Mouse (Mus musculus) embryonic facial prominence, embryonic 12.5 days (tissue): ENCODE measurements around the gene Fubp1. TPM values are rescaled to one million over a fixed set of nuclear protein-coding genes. Genes with fewer than 3 reads are reported as not detected.
"Not testable (repeated sequence)": the region's sequence is repeated elsewhere in the genome, so short reads cannot be mapped to it uniquely, and the experiment has no call there.

ENCODE experiments used
- ATAC-seq: fragments of 200-750 bp; cut with Nextera tagmentation; 2 replicates; pipeline ENCODE4 v1.8.0; 2017; ENCODE audit not compliant: insufficient number of reproducible peaks, insufficient read depth, low FRiP score, low TSS enrichment
- H3K27ac ChIP-seq: fragments of 300-500 bp; sonication (generic); 2 replicates; pipeline ENCODE4 v1.5.1; 2016; ENCODE audit warnings: mild to moderate bottlenecking
- H3K27me3 ChIP-seq: fragments of 300-500 bp; sonication (generic); 2 replicates; pipeline ENCODE4 v1.6.1; 2016; ENCODE audit warnings: mild to moderate bottlenecking, moderate library complexity
- H3K36me3 ChIP-seq: fragments of 300-500 bp; sonication (generic); 2 replicates; pipeline ENCODE4 v1.6.1; 2016; ENCODE audit warnings: mild to moderate bottlenecking
- H3K4me1 ChIP-seq: fragments of 300-500 bp; sonication (generic); 2 replicates; pipeline ENCODE4 v1.6.1; 2016
- H3K4me2 ChIP-seq: fragments of 300-500 bp; sonication (generic); replicated peaks from 2 replicates; pipeline ENCODE4 v1.6.1; 2016; ENCODE audit warnings: mild to moderate bottlenecking, moderate library complexity
- H3K4me3 ChIP-seq: fragments of 300-500 bp; sonication (generic); 2 replicates; pipeline ENCODE4 v1.5.1; 2016; ENCODE audit warnings: mild to moderate bottlenecking
- H3K9ac ChIP-seq: fragments of 300-500 bp; sonication (generic); 2 replicates; pipeline ENCODE4 v1.6.1; 2016; ENCODE audit warnings: mild to moderate bottlenecking, moderate library complexity
- H3K9me3 ChIP-seq: fragments of 300-500 bp; sonication (generic); 2 replicates; pipeline ENCODE4 v1.6.1; 2016; ENCODE audit warnings: mild to moderate bottlenecking, moderate library complexity
- WGBS: fragments of 180-500 bp; shearing (Covaris S2); methylation state at CpG from one replicate; pipeline ENCODE4 v1.1.7; 2016; 5-methylcytosine and 5-hydroxymethylcytosine counted together
- polyA plus RNA-seq: library from polyadenylated mRNA; unstranded; fragments of >200 nt; fragmentation: Nextera tagmentation; extraction: Ambion mirVana; gene quantifications from 2 replicates; pipeline ENCODE4 v1.2.1, GENCODE M21; 2016

The Fubp1 gene
- polyA plus RNA-seq, 1 experiment from 2014 or later: 370 TPM

DNA sequence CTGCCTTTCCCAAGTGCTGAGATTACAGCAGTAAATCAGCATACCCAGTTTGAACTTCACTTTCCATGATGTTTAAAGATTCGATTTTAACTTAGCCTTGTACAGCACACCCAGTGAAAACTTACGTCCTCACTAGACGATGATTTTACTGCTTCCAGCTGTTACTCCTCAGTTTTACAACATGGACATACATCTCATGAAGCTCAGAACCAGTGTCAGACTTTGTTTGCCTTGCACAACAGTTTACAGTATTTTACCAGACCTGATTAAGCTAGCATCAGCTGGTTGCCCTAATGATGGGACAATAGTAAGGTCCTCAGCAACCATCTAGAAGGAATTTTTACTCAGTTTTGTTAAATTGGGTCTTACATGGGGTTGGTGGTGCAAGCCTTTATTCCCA, 30.9 kb downstream of the Fubp1 start:
- Histone ChIP-seq H3K36me3 (peaks cover 23% of the 10 kb centered on the region), H3K27me3 (no peaks in the 10 kb centered on the region), H3K4me1 (no peaks in the 10 kb centered on the region), H3K4me3 (no peak overlapping the region), H3K27ac (no peak overlapping the region), H3K4me2 (no peak overlapping the region), H3K9me3 (no peaks in the 10 kb centered on the region), H3K9ac (no peak overlapping the region)
- ATAC-seq: no peak
- 81% methylated on average over 3 of the region's 3 CpGs for WGBS

DNA sequence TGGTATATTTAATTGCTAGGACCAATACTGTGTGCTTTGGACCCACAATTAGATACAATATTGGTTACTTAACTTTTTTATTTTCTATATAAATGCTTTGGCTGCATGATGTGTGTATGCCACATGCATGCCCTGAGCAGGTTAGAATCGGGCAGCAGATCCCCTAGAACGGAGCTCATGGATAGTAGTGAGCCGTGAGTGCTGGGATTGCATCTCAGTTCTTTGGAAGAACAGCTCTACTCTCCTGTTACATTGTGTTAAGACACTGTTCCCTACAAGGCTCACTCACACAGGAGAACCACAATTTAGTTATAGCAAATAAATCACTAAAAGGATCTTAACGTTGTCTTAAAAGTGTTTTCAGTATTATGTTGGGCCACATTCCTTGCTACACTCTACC, 33.1 kb downstream of the Fubp1 start:
- WGBS: 76% methylated on average over 4 of the region's 4 CpGs
- H3K4me3 ChIP-seq: no peak overlapping the region
- no peak for ATAC-seq
- H3K9me3 ChIP-seq: no peaks in the 10 kb centered on the region
- no peaks in the 10 kb centered on the region for H3K4me1 ChIP-seq
- H3K9ac ChIP-seq: no peak overlapping the region
- H3K27ac ChIP-seq: no peak overlapping the region
- no peaks in the 10 kb centered on the region for H3K27me3 ChIP-seq
- H3K4me2 ChIP-seq: no peak overlapping the region
- peaks cover 14% of the 10 kb centered on the region for H3K36me3 ChIP-seq

DNA sequence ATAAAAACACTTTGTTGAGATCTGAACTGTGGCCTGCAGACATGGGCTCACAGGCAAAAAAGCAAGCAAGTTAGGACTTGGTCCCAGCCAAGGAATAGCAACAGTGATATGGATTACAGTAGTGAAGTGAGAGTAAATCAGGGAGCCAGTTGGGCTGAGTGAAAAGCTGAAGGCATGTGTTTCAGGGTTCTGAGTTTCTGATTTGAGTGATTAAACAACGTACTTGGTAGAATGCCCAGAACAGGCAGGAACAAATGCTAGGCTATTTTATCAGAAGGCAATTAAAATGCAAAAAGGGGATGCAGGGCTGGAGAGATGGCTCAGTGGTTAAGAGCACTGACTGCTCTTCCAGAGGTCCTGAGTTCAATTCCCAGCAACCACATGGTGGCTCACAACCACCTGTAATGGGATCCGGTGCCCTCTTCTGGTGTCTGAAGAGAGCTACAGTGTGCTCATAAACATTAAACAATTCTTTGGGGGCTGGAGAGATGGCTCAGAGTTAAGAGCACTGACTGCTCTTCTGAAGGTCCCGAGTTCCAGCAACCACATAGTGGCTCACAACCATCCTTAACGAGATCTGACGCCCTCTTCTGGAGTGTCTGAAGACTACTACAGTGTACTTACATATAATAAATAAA, 35.2 kb downstream of the Fubp1 start:
- no peaks in the 10 kb centered on the region for H3K4me1 ChIP-seq
- H3K27ac ChIP-seq: no peak overlapping the region
- H3K9ac ChIP-seq: no peak overlapping the region
- no peak for ATAC-seq
- no peaks in the 10 kb centered on the region for H3K27me3 ChIP-seq
- no peak overlapping the region for H3K4me2 ChIP-seq
- no peaks in the 10 kb centered on the region for H3K9me3 ChIP-seq
- 0 out of 2 replicates have a peak, but pooled peaks cover 3% of the 10 kb centered on the region for H3K36me3 ChIP-seq
- H3K4me3 ChIP-seq: no peak overlapping the region
- WGBS: 80% methylated on average over 5 of the region's 5 CpGs

DNA sequence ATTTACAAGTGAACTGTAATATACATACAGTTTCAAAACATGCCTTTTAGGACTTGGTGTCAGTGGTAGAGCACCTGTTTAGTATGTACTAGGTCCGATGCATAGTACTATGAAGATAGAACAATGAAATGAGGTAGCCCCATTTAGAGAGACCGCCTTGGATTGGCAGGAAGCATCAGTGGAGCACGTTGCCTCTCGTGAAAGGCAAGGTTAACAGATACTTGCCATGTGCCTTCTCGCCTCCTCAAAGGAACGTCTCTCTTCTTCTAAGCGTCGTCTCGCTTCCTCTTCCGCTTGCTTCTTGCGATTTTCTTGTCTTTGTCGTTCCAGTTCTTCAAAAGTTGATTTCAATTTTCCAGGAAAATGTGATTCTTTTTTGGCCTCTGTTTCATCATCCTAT, 37.5 kb downstream of the Fubp1 start:
- H3K4me3 ChIP-seq: no peak overlapping the region
- H3K4me2 ChIP-seq: no peak overlapping the region
- no peak overlapping the region for H3K27ac ChIP-seq
- 87% methylated on average over 12 of the region's 12 CpGs for WGBS
- H3K4me1 ChIP-seq: no peaks in the 10 kb centered on the region
- H3K36me3 ChIP-seq: no peaks in the 10 kb centered on the region
- H3K27me3 ChIP-seq: no peaks in the 10 kb centered on the region
- ATAC-seq: no peak
- no peaks in the 10 kb centered on the region for H3K9me3 ChIP-seq
- H3K9ac ChIP-seq: no peak overlapping the region

DNA sequence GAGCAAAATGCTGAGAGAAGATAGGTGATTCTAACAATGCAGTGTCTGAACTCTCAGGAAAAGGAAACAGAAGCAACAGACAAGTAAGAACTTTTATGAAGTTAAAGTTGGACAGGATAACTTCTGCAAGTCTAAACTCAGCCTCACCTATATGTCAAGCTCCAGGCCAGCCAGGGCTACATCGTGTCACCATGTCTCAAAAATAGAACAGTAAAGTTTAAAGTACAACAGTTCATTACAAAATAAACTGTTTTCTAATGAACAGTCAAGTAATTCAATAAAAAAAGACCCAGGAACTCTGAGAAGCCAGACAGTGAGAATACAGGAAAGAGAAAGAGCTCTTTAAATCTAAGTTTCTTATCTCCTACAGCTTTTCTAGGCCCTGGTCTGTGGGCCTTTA, 40.3 kb downstream of the Fubp1 start:
- no peaks in the 10 kb centered on the region for H3K4me1 ChIP-seq
- no peak overlapping the region for H3K4me3 ChIP-seq
- H3K27me3 ChIP-seq: no peaks in the 10 kb centered on the region
- no peak overlapping the region for H3K9ac ChIP-seq
- H3K4me2 ChIP-seq: no peak overlapping the region
- H3K27ac ChIP-seq: no peak overlapping the region
- H3K36me3 ChIP-seq: no peaks in the 10 kb centered on the region
- 83% methylated on average over 1 of the region's 1 CpGs for WGBS
- ATAC-seq: no peak
- H3K9me3 ChIP-seq: no peaks in the 10 kb centered on the region

DNA sequence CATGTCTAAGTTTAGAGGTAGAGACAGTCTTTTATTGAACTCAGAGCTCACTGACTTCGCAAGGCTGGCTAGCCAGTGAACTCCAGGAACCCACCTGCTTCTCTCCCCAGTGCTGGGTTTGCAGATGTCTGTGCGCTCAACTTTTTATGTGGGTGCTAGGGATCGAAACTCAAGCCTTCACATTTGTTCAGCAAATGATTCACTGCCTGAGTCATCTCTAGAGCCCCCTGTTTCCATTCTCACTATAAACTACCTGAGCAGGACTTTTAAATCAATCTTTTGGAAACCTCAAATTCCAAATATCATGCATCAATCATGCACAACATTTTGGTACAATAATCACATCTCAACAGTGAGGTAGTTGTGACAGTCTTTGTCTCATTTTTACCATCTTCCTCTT, 47.3 kb downstream of the Fubp1 start:
- Histone ChIP-seq H3K9me3 (no peaks in the 10 kb centered on the region), H3K4me3 (no peak overlapping the region), H3K36me3 (no peaks in the 10 kb centered on the region), H3K4me1 (0 out of 2 replicates have a peak, but pooled peaks cover 7% of the 10 kb centered on the region), H3K4me2 (no peak overlapping the region), H3K9ac (no peak overlapping the region), H3K27ac (no peak overlapping the region), H3K27me3 (no peaks in the 10 kb centered on the region)
- WGBS: 89% methylated on average over 3 of the region's 3 CpGs
- no peak for ATAC-seq

DNA sequence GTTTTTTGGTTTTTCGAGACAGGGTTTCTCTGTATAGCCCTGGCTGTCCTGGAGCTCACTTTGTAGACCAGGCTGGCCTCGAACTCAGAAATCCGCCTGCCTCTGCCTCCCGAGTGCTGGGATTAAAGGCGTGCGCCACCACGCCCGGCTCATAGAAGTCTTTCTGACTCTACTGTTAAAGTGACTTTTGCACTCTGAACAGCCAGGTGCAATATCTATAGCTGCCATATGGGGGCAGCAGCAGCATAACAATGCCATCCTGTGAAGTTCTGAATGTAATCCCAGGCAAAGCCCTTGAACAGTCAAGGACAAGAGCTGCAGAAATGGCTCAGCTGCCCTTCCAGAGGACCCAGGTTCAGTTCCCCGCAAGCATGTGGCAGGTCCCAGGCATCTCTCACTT, 49.2 kb downstream of the Fubp1 start:
- not testable (repeated sequence) for H3K27me3 ChIP-seq, H3K4me1 ChIP-seq, H3K27ac ChIP-seq, H3K4me2 ChIP-seq, ATAC-seq, H3K4me3 ChIP-seq, H3K9ac ChIP-seq, H3K36me3 ChIP-seq, H3K9me3 ChIP-seq
- 48% methylated on average over 8 of the region's 9 CpGs for WGBS

DNA sequence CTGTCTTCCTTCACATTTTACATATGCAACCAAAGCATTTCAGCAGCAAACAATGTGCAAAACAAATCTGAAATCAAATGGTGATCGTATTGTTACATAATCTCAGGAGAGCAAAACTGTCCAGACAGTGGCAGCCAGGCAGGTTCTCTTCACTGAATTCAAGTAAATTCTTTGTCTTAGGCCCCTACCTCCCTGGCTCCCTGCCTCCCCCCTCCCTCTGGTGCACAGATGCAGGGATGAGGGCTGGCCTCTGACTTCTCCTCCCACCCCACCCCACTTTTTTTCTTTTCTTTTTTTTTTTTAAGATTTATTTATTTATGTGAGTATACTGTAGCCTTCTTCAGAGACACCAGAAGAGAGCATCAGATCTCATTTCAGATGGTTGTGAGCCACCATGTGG, 50.1 kb downstream of the Fubp1 start:
- Histone ChIP-seq H3K27me3 (peaks cover 12% of the 10 kb centered on the region; the same call in 1 of the 2 replicates), H3K4me2 (no peak overlapping the region), H3K4me1 (peaks cover 11% of the 10 kb centered on the region; the same call in 1 of the 2 replicates), H3K36me3 (no peaks in the 10 kb centered on the region), H3K4me3 (no peak overlapping the region), H3K27ac (no peak overlapping the region), H3K9ac (no peak overlapping the region), H3K9me3 (no peaks in the 10 kb centered on the region)
- no peak for ATAC-seq
- WGBS: 94% methylated on average over 1 of the region's 1 CpGs

DNA sequence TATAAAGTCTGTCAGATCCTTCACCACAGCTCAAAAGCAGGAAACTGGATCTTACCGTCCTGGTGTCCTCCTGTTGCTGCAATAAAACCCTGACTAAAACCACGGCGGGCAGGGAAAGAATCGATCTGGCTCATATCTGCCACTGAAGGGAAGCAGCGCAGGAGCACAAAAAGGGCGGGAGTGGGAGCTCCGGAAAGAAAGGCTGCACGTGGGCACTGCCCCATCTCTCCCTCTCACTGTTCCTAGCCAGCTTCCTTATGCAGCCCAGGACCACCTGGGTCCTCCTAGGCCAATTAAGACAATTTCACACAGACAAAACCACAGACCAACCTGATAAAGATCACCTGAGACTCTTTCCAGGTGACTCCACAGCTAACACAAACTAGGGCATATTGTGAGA, 51.2 kb downstream of the Fubp1 start:
- 47% methylated on average over 8 of the region's 8 CpGs for WGBS
- Histone ChIP-seq H3K27ac (no peak overlapping the region), H3K4me3 (no peak overlapping the region), H3K4me1 (peaks cover 17% of the 10 kb centered on the region; the same call in 1 of the 2 replicates), H3K9ac (no peak overlapping the region), H3K27me3 (peaks cover 16% of the 10 kb centered on the region; the same call in 1 of the 2 replicates), H3K36me3 (no peaks in the 10 kb centered on the region), H3K9me3 (no peaks in the 10 kb centered on the region), H3K4me2 (no peak overlapping the region)
- no peak for ATAC-seq

DNA sequence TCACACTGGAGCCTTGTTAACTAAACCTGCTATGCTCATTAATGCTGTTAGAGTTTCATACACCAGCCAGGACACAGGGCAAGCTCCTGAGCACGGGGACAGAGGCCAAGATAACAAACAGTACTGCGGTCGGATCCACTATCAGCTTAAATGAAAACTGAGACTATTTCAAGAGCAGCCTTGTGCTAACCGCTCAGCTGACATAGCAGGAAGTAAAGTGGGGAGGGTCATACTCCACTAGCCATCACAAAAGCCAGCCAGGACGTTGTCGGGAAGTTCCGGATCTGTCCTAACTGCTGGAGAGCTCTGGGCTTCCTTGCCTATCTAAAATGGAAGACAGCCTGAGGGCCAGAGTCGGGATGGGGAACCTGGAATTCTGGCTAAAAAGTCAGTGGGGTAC, 51.7 kb downstream of the Fubp1 start:
- H3K9me3 ChIP-seq: no peaks in the 10 kb centered on the region
- H3K36me3 ChIP-seq: no peaks in the 10 kb centered on the region
- 0 out of 2 replicates have a peak overlapping the region, but pooled peaks have one; percentile 4 for H3K4me2 ChIP-seq
- ATAC-seq: no peak
- H3K27me3 ChIP-seq: peaks cover 20% of the 10 kb centered on the region; the same call in 1 of the 2 replicates
- 13% methylated on average over 8 of the region's 8 CpGs for whole genome bisulfite sequencing
- H3K4me3 ChIP-seq: no peak overlapping the region
- no peak overlapping the region for H3K9ac ChIP-seq
- H3K4me1 ChIP-seq: peaks cover 20% of the 10 kb centered on the region; the same call in 1 of the 2 replicates
- H3K27ac ChIP-seq: no peak overlapping the region

DNA sequence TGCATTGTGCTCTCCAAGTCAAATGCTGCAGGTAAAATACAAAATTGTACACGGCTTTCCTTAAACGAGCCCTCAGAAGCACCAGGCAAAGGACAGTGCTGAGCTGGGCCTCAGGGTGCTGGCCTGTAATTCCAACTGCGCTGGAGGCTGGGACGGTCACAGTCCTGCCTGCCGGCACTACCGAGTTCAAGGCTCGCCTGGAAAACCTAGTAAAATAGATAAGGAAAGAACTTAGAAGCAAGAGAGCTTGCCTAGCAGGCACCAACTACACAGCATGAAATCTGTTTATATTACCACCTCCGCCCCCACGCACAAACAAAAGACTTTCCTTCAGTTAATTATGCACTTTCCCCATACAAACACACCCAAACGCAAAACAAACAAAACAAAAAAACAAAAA, 54.2 kb downstream of the Fubp1 start:
- Histone ChIP-seq H3K27ac (no peak overlapping the region), H3K4me1 (peaks cover 20% of the 10 kb centered on the region; the same call in 1 of the 2 replicates), H3K9ac (no peak overlapping the region), H3K4me2 (no peak overlapping the region), H3K4me3 (no peak overlapping the region), H3K27me3 (peaks cover 20% of the 10 kb centered on the region; the same call in 1 of the 2 replicates), H3K9me3 (no peaks in the 10 kb centered on the region), H3K36me3 (no peaks in the 10 kb centered on the region)
- ATAC-seq: no peak
- WGBS: 49% methylated on average over 10 of the region's 10 CpGs

DNA sequence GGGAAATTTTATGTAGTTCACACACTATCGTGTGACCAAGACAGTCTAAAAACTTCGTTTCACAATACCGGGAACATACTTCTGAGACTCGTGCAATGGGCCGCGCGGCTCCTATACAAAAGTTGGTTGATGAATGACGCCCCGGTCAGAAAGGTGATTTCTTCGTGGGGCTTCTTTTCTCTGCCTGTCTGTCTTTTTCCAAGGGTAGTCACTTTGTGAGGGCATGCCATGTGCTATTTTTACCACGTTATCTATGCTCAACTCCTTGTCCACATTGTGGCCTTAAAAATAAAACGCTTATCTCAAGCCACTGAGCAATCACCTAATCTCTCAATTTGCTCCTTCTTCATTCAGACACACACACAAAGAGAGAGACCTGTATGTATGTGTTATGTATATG, 54.6 kb downstream of the Fubp1 start:
- Histone ChIP-seq H3K9me3 (no peaks in the 10 kb centered on the region), H3K4me3 (peak overlapping the region; percentile 56), H3K36me3 (no peaks in the 10 kb centered on the region), H3K27ac (no peak overlapping the region), H3K4me2 (peak overlapping the region; percentile 97), H3K27me3 (peaks cover 20% of the 10 kb centered on the region; the same call in 1 of the 2 replicates), H3K9ac (peak overlapping the region; percentile 75; the same call in 1 of the 2 replicates), H3K4me1 (peaks cover 20% of the 10 kb centered on the region; the same call in 1 of the 2 replicates)
- 46% methylated on average over 12 of the region's 12 CpGs for WGBS
- no peak for ATAC-seq
